Mouse (Mus musculus) frontal cortex, postnatal 36 days (tissue): Measurements from ENCODE around the gene Olfr46.
"Not testable (repeated sequence)": the region's sequence is repeated elsewhere in the genome, so short reads cannot be mapped to it uniquely, and the experiment has no call there.

Experiments
- DNase-seq, 2 experiments: peaks; one replicate each; pipeline ENCODE4 v3.0.0; 2022; ENCODE audit warnings: low spot score in 2 of 2

Olfr46 gene

GRCm38 (mm10) chr7:140600969-140601368 lies at the start of gene Olfr46:
TSS of gene Olfr46 (plus strand) at chr7:140601269.
- not testable (repeated sequence) for DNase-seq

GRCm38 (mm10) chr7:140567586-140567985 lies 33.5 kb upstream of the Olfr46 start, which contains the start of gene Olfr538:
TSS of gene Olfr538 (plus strand) at chr7:140567886.
- no peak for DNase-seq

- DNase-seq, result not testable (repeated sequence)
Observed at GRCm38 (mm10) chr7:140628670-140629069, 27.6 kb downstream of the Olfr46 start, which contains the start of gene Olfr61. TSS of gene Olfr61 (plus strand) at chr7:140628970.

GRCm38 (mm10) chr7:140630559-140630958 lies 29.5 kb downstream of the Olfr46 start:
- DNase-seq, result no peak

- DNase-seq, result no peak
Observed at GRCm38 (mm10) chr7:140646152-140646551, 45.1 kb downstream of the Olfr46 start, which contains the start of gene Olfr53. TSS of gene Olfr53 (plus strand) at chr7:140646452.

GRCm38 (mm10) chr7:140659630-140660029 lies 58.6 kb downstream of the Olfr46 start, which contains the start of gene Olfr539:
TSS of gene Olfr539 (plus strand) at chr7:140659930.
- DNase-seq, result no peak
